Mouse (Mus musculus): ENCODE data around the gene Ube2c. TPM values are rescaled to one million over a fixed set of nuclear protein-coding genes. Genes with fewer than 3 reads are reported as not detected.
A peak's percentile ranks its signal among the peaks of the same experiment; 100 is the strongest.

Ube2c gene
- polyA plus RNA-seq, 1 experiment from 2014 or later, result 520 TPM

- ATAC-seq (ENCODE audit: low FRiP score), result no peak
- 87% methylated on average over 7 of the region's 7 CpGs for WGBS
These were observed 9.1 kb downstream of the Ube2c start for GRCm38 (mm10) chr2:164778809-164779208.

DNA sequence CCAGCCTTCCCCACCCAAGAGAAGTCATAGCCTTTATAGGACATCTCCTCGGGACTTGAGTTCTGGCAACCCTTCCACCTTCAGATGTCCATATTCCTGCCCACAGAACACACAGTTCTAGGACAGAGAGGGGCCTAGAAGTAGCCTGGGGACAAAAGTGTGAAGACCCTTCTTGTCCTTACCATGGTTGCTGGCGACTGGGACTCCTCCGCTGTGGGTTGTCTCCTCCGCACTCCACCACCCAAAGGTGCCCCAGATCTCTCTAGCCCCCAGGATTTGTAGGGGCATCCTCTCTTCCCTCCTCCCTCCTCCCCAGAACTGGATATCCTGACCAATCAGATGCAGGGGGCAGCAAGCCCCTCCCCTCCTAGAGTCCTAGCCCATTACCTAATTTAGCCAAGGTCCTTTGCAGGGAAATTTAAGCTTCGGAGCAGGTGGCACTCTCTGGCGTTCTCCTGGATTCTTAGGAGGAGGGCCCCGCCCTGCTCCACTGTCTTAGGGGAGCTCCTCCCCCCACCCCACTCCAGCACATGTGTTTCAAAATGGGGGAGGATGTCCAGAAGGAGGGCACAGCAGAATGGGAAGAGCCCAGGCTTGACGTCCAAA is 9.9 kb downstream of the Ube2c start, which contains the start of gene Tnnc2:
TSS of gene Tnnc2 (minus strand) at position 487 of the 606 bp plus-strand sequence.
- H3K36me3 ChIP-seq (ENCODE audit: control insufficient read depth, insufficient read depth, low read length), result no peaks in the 10 kb centered on the region
- no peak within 1 kb of the TSS for H3K4me2 ChIP-seq (replicated peaks; ENCODE audit: low read depth, low read length)
- no peak within 1 kb of the TSS for H3K27ac ChIP-seq (ENCODE audit: low read depth, low read length)
- no peaks in the 10 kb centered on the region for H3K9me3 ChIP-seq (ENCODE audit: control insufficient read depth, low read length)
- DNase-seq (ENCODE audit: low spot score), result no peak
- no peaks in the 10 kb centered on the region for H3K27me3 ChIP-seq (ENCODE audit: control insufficient read depth, insufficient read depth, low read length)
- no peak within 1 kb of the TSS for H3K9ac ChIP-seq (ENCODE audit: low read depth, low read length)
- no peak within 1 kb of the TSS for H3K4me3 ChIP-seq (ENCODE audit: low read depth, low read length)
- 73% methylated on average over 8 of the region's 8 CpGs for WGBS
- ATAC-seq (ENCODE audit: low FRiP score), result no peak
- no peaks in the 10 kb centered on the region for H3K4me1 ChIP-seq (replicated peaks; ENCODE audit: control insufficient read depth, insufficient read depth, low read length)

More at GRCm38 (mm10) chr2:164778809-164779208, 9.1 kb downstream of the Ube2c start:
- H3K4me1 ChIP-seq (replicated peaks; ENCODE audit: control insufficient read depth, insufficient read depth, low read length), result no peaks in the 10 kb centered on the region
- H3K9me3 ChIP-seq (ENCODE audit: control insufficient read depth, low read length), result no peaks in the 10 kb centered on the region
- DNase-seq (ENCODE audit: low spot score), result no peak
- no peak overlapping the region for H3K4me3 ChIP-seq (ENCODE audit: low read depth, low read length)
- no peak overlapping the region for H3K27ac ChIP-seq (ENCODE audit: low read depth, low read length)
- H3K4me2 ChIP-seq (replicated peaks; ENCODE audit: low read depth, low read length), result no peak overlapping the region
- no peaks in the 10 kb centered on the region for H3K36me3 ChIP-seq (ENCODE audit: control insufficient read depth, insufficient read depth, low read length)
- no peak overlapping the region for H3K9ac ChIP-seq (ENCODE audit: low read depth, low read length)
- H3K27me3 ChIP-seq (ENCODE audit: control insufficient read depth, insufficient read depth, low read length), result no peaks in the 10 kb centered on the region

DNA sequence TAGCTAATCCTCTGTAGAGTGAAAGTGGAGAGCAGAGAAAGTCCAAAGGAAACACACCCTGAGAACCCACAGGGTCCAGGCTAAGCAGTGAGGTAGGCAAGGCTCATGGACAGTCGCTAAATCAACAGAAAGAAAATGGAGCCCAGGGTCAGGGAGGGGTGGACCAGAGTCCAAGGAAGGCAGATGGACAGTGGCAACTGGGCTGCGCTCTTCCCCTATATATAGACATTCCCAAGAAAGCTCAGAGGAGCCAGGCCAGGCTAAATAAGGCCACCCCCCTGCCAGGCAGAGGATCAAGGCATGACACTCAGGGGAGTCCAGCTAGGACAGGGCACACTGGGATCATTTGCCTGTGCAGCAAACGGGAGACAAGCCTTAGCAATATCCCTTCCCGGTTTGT is 12.2 kb downstream of the Ube2c start:
- H3K36me3 ChIP-seq (ENCODE audit: control insufficient read depth, insufficient read depth, low read length), result no peaks in the 10 kb centered on the region
- H3K4me2 ChIP-seq (replicated peaks; ENCODE audit: low read depth, low read length), result no peak overlapping the region
- WGBS, result 72% methylated on average over 4 of the region's 4 CpGs
- H3K27ac ChIP-seq (ENCODE audit: low read depth, low read length), result no peak overlapping the region
- no peaks in the 10 kb centered on the region for H3K27me3 ChIP-seq (ENCODE audit: control insufficient read depth, insufficient read depth, low read length)
- H3K4me1 ChIP-seq (replicated peaks; ENCODE audit: control insufficient read depth, insufficient read depth, low read length), result peaks cover 2% of the 10 kb centered on the region; the same call in 1 of the 2 replicates
- no peak overlapping the region for H3K4me3 ChIP-seq (ENCODE audit: low read depth, low read length)
- DNase-seq (ENCODE audit: low spot score), result no peak
- no peak for ATAC-seq (ENCODE audit: low FRiP score)
- no peak overlapping the region for H3K9ac ChIP-seq (ENCODE audit: low read depth, low read length)
- no peaks in the 10 kb centered on the region for H3K9me3 ChIP-seq (ENCODE audit: control insufficient read depth, low read length)

GRCm38 (mm10) chr2:164783926-164784581 is 14.4 kb downstream of the Ube2c start:
- Histone ChIP-seq H3K36me3 (ENCODE audit: control insufficient read depth, insufficient read depth, low read length) (no peaks in the 10 kb centered on the region), H3K27ac (ENCODE audit: low read depth, low read length) (no peak overlapping the region), H3K27me3 (ENCODE audit: control insufficient read depth, insufficient read depth, low read length) (no peaks in the 10 kb centered on the region), H3K9ac (ENCODE audit: low read depth, low read length) (no peak overlapping the region), H3K4me2 (replicated peaks; ENCODE audit: low read depth, low read length) (no peak overlapping the region), H3K9me3 (ENCODE audit: control insufficient read depth, low read length) (no peaks in the 10 kb centered on the region), H3K4me1 (replicated peaks; ENCODE audit: control insufficient read depth, insufficient read depth, low read length) (peaks cover 2% of the 10 kb centered on the region; the same call in 1 of the 2 replicates), H3K4me3 (ENCODE audit: low read depth, low read length) (no peak overlapping the region)
- DNase-seq (ENCODE audit: low spot score) (no peak), ATAC-seq (ENCODE audit: low FRiP score) (no peak)
- 77% methylated on average over 7 of the region's 7 CpGs for WGBS

DNA sequence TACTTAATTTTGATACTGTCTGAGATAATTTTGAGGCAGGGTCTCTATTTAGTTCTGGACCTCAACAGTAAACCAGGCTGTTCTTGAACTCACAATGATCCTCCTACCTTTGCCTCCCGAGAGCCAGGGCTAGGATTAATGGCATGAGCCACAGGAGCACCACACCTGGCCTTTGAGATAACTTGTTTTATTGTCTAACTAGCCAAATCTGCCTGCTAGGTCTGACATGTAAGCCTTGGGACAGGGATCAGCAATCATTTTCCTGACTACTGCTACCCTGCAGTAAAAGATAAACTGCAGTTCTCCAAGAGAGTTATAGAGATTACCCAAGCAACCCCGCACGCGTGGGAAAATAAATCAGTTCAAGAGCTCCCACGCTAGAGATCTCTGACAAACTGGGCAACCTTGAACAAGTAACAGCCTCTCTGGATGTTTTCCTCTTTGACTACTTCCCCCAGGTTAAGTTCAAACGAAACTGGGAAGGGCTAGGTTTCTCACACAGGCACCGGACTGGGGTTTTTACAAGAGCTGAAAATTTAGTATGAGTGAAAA is 15.2 kb downstream of the Ube2c start:
- Histone ChIP-seq H3K4me2 (replicated peaks; ENCODE audit: low read depth, low read length) (peak overlapping the region; percentile 56), H3K9ac (ENCODE audit: low read depth, low read length) (peak overlapping the region; percentile 63), H3K36me3 (ENCODE audit: control insufficient read depth, insufficient read depth, low read length) (no peaks in the 10 kb centered on the region), H3K4me3 (ENCODE audit: low read depth, low read length) (peak overlapping the region; percentile 56), H3K4me1 (replicated peaks; ENCODE audit: control insufficient read depth, insufficient read depth, low read length) (peaks cover 2% of the 10 kb centered on the region; the same call in 1 of the 2 replicates), H3K27ac (ENCODE audit: low read depth, low read length) (no peak overlapping the region), H3K27me3 (ENCODE audit: control insufficient read depth, insufficient read depth, low read length) (no peaks in the 10 kb centered on the region), H3K9me3 (ENCODE audit: control insufficient read depth, low read length) (no peaks in the 10 kb centered on the region)
- ATAC-seq (ENCODE audit: low FRiP score) (no peak), DNase-seq (ENCODE audit: low spot score) (peak; percentile 30)
- WGBS, result 25% methylated on average over 7 of the region's 7 CpGs

- H3K4me1 ChIP-seq (replicated peaks; ENCODE audit: control insufficient read depth, insufficient read depth, low read length), result peaks cover 2% of the 10 kb centered on the region; the same call in 1 of the 2 replicates
These were observed 16.0 kb downstream of the Ube2c start, which contains the start of gene Snx21 for GRCm38 (mm10) chr2:164785481-164786387. Snx21 (plus strand) TSS chr2:164785823.

GRCm38 (mm10) chr2:164786388-164786885 is 16.7 kb downstream of the Ube2c start:
- peak overlapping the region; percentile 63 for H3K9ac ChIP-seq (ENCODE audit: low read depth, low read length)
- WGBS, result 7% methylated on average over 15 of the region's 15 CpGs
- H3K36me3 ChIP-seq (ENCODE audit: control insufficient read depth, insufficient read depth, low read length), result no peaks in the 10 kb centered on the region
- no peaks in the 10 kb centered on the region for H3K9me3 ChIP-seq (ENCODE audit: control insufficient read depth, low read length)
- ATAC-seq (ENCODE audit: low FRiP score) (no peak), DNase-seq (ENCODE audit: low spot score) (no peak)
- peak overlapping the region; percentile 56 for H3K4me3 ChIP-seq (ENCODE audit: low read depth, low read length)
- H3K4me1 ChIP-seq (replicated peaks; ENCODE audit: control insufficient read depth, insufficient read depth, low read length), result peaks cover 2% of the 10 kb centered on the region; the same call in 1 of the 2 replicates
- H3K27me3 ChIP-seq (ENCODE audit: control insufficient read depth, insufficient read depth, low read length), result no peaks in the 10 kb centered on the region
- no peak overlapping the region for H3K27ac ChIP-seq (ENCODE audit: low read depth, low read length)
- H3K4me2 ChIP-seq (replicated peaks; ENCODE audit: low read depth, low read length), result peak overlapping the region; percentile 56

More at GRCm38 (mm10) chr2:164785481-164786387, 16.0 kb downstream of the Ube2c start, which contains the start of gene Snx21:
- Histone ChIP-seq H3K4me2 (replicated peaks; ENCODE audit: low read depth, low read length) (peak within 1 kb of the TSS; percentile 56), H3K4me3 (ENCODE audit: low read depth, low read length) (peak within 1 kb of the TSS; percentile 56), H3K27me3 (ENCODE audit: control insufficient read depth, insufficient read depth, low read length) (no peaks in the 10 kb centered on the region), H3K36me3 (ENCODE audit: control insufficient read depth, insufficient read depth, low read length) (no peaks in the 10 kb centered on the region), H3K9me3 (ENCODE audit: control insufficient read depth, low read length) (no peaks in the 10 kb centered on the region), H3K9ac (ENCODE audit: low read depth, low read length) (peak within 1 kb of the TSS; percentile 63), H3K27ac (ENCODE audit: low read depth, low read length) (peak within 1 kb of the TSS; percentile 0; the same call in 1 of the 2 replicates)
- WGBS, result under 1% methylated on average over 65 of the region's 89 CpGs
- peak; percentile 88 for ATAC-seq (ENCODE audit: low FRiP score)
- DNase-seq (ENCODE audit: low spot score), result peak; percentile 93

DNA sequence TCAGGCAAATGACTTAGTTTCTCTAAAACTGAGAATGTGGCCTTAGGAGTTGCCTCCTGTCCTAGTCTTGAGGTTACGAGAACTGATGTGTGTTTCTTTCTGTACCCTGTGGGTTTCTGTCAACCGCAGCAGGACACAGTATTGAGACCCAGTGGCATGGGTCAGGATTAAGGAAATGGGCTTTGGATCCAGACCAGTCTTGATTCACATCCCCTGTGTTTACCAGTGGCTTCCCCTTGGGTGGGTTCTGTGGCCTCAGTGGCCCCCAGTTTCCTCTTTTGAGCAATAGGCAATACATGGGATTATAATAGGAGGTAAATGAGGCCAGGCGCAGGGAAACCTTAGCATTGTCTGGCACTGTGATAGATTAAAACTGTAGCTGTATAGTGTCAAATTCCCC is 17.3 kb downstream of the Ube2c start:
- DNase-seq (ENCODE audit: low spot score) (no peak), ATAC-seq (ENCODE audit: low FRiP score) (no peak)
- Histone ChIP-seq H3K9me3 (ENCODE audit: control insufficient read depth, low read length) (no peaks in the 10 kb centered on the region), H3K27ac (ENCODE audit: low read depth, low read length) (no peak overlapping the region), H3K27me3 (ENCODE audit: control insufficient read depth, insufficient read depth, low read length) (no peaks in the 10 kb centered on the region), H3K4me1 (replicated peaks; ENCODE audit: control insufficient read depth, insufficient read depth, low read length) (peaks cover 2% of the 10 kb centered on the region; the same call in 1 of the 2 replicates), H3K4me3 (ENCODE audit: low read depth, low read length) (no peak overlapping the region), H3K4me2 (replicated peaks; ENCODE audit: low read depth, low read length) (peak overlapping the region; percentile 56; the same call in 1 of the 2 replicates), H3K9ac (ENCODE audit: low read depth, low read length) (no peak overlapping the region), H3K36me3 (ENCODE audit: control insufficient read depth, insufficient read depth, low read length) (no peaks in the 10 kb centered on the region)
- 85% methylated on average over 3 of the region's 3 CpGs for WGBS

Measured in hindbrain, embryonic 11.5 days (tissue).